Mouse (Mus musculus) neural tube, embryonic 12.5 days (tissue): ENCODE results near the gene Prss40. TPM values are rescaled to one million over a fixed set of nuclear protein-coding genes. Genes with fewer than 3 reads are reported as not detected.
"Not testable (repeated sequence)": the region's sequence is repeated elsewhere in the genome, so short reads cannot be mapped to it uniquely, and the experiment has no call there.

Experiments
- ATAC-seq: fragments of 200-750 bp; cut with Nextera tagmentation; 2 replicates; pipeline ENCODE4 v1.8.0; 2017; ENCODE audit warnings: low read depth, mild to moderate bottlenecking, moderate TSS enrichment, moderate library complexity; ENCODE audit not compliant: low FRiP score
- H3K27ac ChIP-seq: fragments of 300-500 bp; sonication (generic); 2 replicates; pipeline ENCODE4 v1.5.1; 2016
- H3K27me3 ChIP-seq: fragments of 300-500 bp; sonication (generic); replicated peaks from 2 replicates; pipeline ENCODE4 v1.6.1; 2016; ENCODE audit warnings: mild to moderate bottlenecking
- H3K36me3 ChIP-seq: fragments of 300-500 bp; sonication (generic); 2 replicates; pipeline ENCODE4 v1.6.1; 2016; ENCODE audit warnings: mild to moderate bottlenecking
- H3K4me1 ChIP-seq: fragments of 300-500 bp; sonication (generic); 2 replicates; pipeline ENCODE4 v1.6.1; 2016
- H3K4me2 ChIP-seq: fragments of 300-500 bp; sonication (generic); replicated peaks from 2 replicates; pipeline ENCODE4 v1.6.1; 2016; ENCODE audit warnings: mild to moderate bottlenecking
- H3K4me3 ChIP-seq: fragments of 300-500 bp; sonication (generic); 2 replicates; pipeline ENCODE4 v1.5.1; 2016
- H3K9ac ChIP-seq: fragments of 300-500 bp; sonication (generic); 2 replicates; pipeline ENCODE4 v1.6.1; 2016; ENCODE audit warnings: mild to moderate bottlenecking
- H3K9me3 ChIP-seq: fragments of 300-500 bp; sonication (generic); 2 replicates; pipeline ENCODE4 v1.6.1; 2016; ENCODE audit warnings: mild to moderate bottlenecking
- WGBS: fragments of 180-500 bp; shearing (Covaris S2); methylation state at CpG from one replicate; pipeline ENCODE4 v1.1.7; 2016; 5-methylcytosine and 5-hydroxymethylcytosine counted together
- polyA plus RNA-seq: library from polyadenylated mRNA; unstranded; fragments of >200 nt; fragmentation: Nextera tagmentation; extraction: Ambion mirVana; gene quantifications from 2 replicates; pipeline ENCODE4 v1.2.1, GENCODE M21; 2016

Gene Prss40
- polyA plus RNA-seq, 1 experiment from 2014 or later = not detected

- H3K27ac ChIP-seq = no peak overlapping the region
- H3K9me3 ChIP-seq = no peaks in the 10 kb centered on the region
- no peaks in the 10 kb centered on the region for H3K4me1 ChIP-seq
- no peaks in the 10 kb centered on the region for H3K27me3 ChIP-seq
- 78% methylated on average over 6 of the region's 6 CpGs for WGBS
- H3K4me3 ChIP-seq = no peak overlapping the region
- no peak for ATAC-seq
- no peaks in the 10 kb centered on the region for H3K36me3 ChIP-seq
- no peak overlapping the region for H3K4me2 ChIP-seq
- no peak overlapping the region for H3K9ac ChIP-seq
Observed at GRCm38 (mm10) chr1:34571431-34571830, 10.7 kb upstream of the Prss40 start.

GRCm38 (mm10) chr1:34569876-34570275 is 9.1 kb upstream of the Prss40 start:
- Histone ChIP-seq H3K27me3 (no peaks in the 10 kb centered on the region), H3K9me3 (no peaks in the 10 kb centered on the region), H3K9ac (no peak overlapping the region), H3K4me3 (no peak overlapping the region), H3K4me1 (no peaks in the 10 kb centered on the region), H3K36me3 (no peaks in the 10 kb centered on the region), H3K27ac (no peak overlapping the region), H3K4me2 (no peak overlapping the region)
- 83% methylated on average over 2 of the region's 2 CpGs for WGBS
- ATAC-seq = no peak

GRCm38 (mm10) chr1:34568120-34568519 is 7.4 kb upstream of the Prss40 start:
- Histone ChIP-seq H3K4me3 (no peak overlapping the region), H3K9ac (no peak overlapping the region), H3K27ac (no peak overlapping the region), H3K27me3 (no peaks in the 10 kb centered on the region), H3K4me2 (no peak overlapping the region), H3K36me3 (no peaks in the 10 kb centered on the region), H3K9me3 (no peaks in the 10 kb centered on the region), H3K4me1 (no peaks in the 10 kb centered on the region)
- ATAC-seq = no peak
- 97% methylated on average over 2 of the region's 2 CpGs for WGBS

GRCm38 (mm10) chr1:34564383-34565045 is 3.8 kb upstream of the Prss40 start:
- no peak overlapping the region for H3K4me2 ChIP-seq
- no peak for ATAC-seq
- H3K4me1 ChIP-seq = no peaks in the 10 kb centered on the region
- no peak overlapping the region for H3K9ac ChIP-seq
- no peaks in the 10 kb centered on the region for H3K9me3 ChIP-seq
- H3K36me3 ChIP-seq = no peaks in the 10 kb centered on the region
- H3K27ac ChIP-seq = no peak overlapping the region
- H3K27me3 ChIP-seq = no peaks in the 10 kb centered on the region
- no peak overlapping the region for H3K4me3 ChIP-seq
- WGBS = 85% methylated on average over 8 of the region's 8 CpGs

GRCm38 (mm10) chr1:34554275-34554674 is 6.5 kb downstream of the Prss40 start:
- Histone ChIP-seq H3K27me3 (no peaks in the 10 kb centered on the region), H3K9me3 (no peaks in the 10 kb centered on the region), H3K4me1 (no peaks in the 10 kb centered on the region), H3K9ac (no peak overlapping the region), H3K27ac (no peak overlapping the region), H3K4me3 (no peak overlapping the region), H3K36me3 (no peaks in the 10 kb centered on the region), H3K4me2 (no peak overlapping the region)
- no peak for ATAC-seq
- 90% methylated on average over 7 of the region's 7 CpGs for WGBS

- Histone ChIP-seq H3K27ac (no peak overlapping the region), H3K9me3 (no peaks in the 10 kb centered on the region), H3K4me3 (no peak overlapping the region), H3K4me2 (no peak overlapping the region), H3K27me3 (no peaks in the 10 kb centered on the region), H3K36me3 (no peaks in the 10 kb centered on the region), H3K4me1 (no peaks in the 10 kb centered on the region), H3K9ac (no peak overlapping the region)
- ATAC-seq = no peak
- WGBS = 78% methylated on average over 1 of the region's 1 CpGs
Observed at GRCm38 (mm10) chr1:34553690-34554089, 7.1 kb downstream of the Prss40 start.

- H3K27me3 ChIP-seq = no peaks in the 10 kb centered on the region
- WGBS = 78% methylated on average over 1 of the region's 1 CpGs
- no peak overlapping the region for H3K9ac ChIP-seq
- no peak overlapping the region for H3K27ac ChIP-seq
- no peak for ATAC-seq
- H3K4me2 ChIP-seq = no peak overlapping the region
- H3K4me3 ChIP-seq = no peak overlapping the region
- H3K9me3 ChIP-seq = no peaks in the 10 kb centered on the region
- no peaks in the 10 kb centered on the region for H3K36me3 ChIP-seq
- no peaks in the 10 kb centered on the region for H3K4me1 ChIP-seq
Observed at GRCm38 (mm10) chr1:34547074-34547473, 13.7 kb downstream of the Prss40 start.

GRCm38 (mm10) chr1:34536767-34537485 is 23.8 kb downstream of the Prss40 start:
- WGBS = 4% methylated on average over 16 of the region's 16 CpGs
- Histone ChIP-seq H3K27ac (no peak overlapping the region), H3K36me3 (no peaks in the 10 kb centered on the region), H3K27me3 (peaks cover 32% of the 10 kb centered on the region), H3K4me2 (peak overlapping the region; percentile 39), H3K4me1 (peaks cover 9% of the 10 kb centered on the region), H3K4me3 (peak overlapping the region; percentile 7; the same call in 1 of the 2 replicates), H3K9me3 (no peaks in the 10 kb centered on the region), H3K9ac (no peak overlapping the region)
- peak; percentile 44 for ATAC-seq

GRCm38 (mm10) chr1:34536291-34536766 is 24.4 kb downstream of the Prss40 start:
- Histone ChIP-seq H3K4me1 (peaks cover 9% of the 10 kb centered on the region), H3K9me3 (no peaks in the 10 kb centered on the region), H3K4me3 (peak overlapping the region; percentile 7; the same call in 1 of the 2 replicates), H3K36me3 (no peaks in the 10 kb centered on the region), H3K9ac (no peak overlapping the region), H3K4me2 (peak overlapping the region; percentile 39), H3K27ac (no peak overlapping the region), H3K27me3 (peaks cover 32% of the 10 kb centered on the region)
- under 1% methylated on average over 14 of the region's 14 CpGs for WGBS
- no peak for ATAC-seq

GRCm38 (mm10) chr1:34535043-34535698 is 25.6 kb downstream of the Prss40 start, which contains the start of gene Cfc1:
TSS of gene Cfc1 (plus strand) at chr1:34535648.
- not testable (repeated sequence) for ATAC-seq, H3K4me1 ChIP-seq, H3K9ac ChIP-seq, H3K27ac ChIP-seq, H3K4me3 ChIP-seq, H3K9me3 ChIP-seq, H3K36me3 ChIP-seq
- WGBS = 38% methylated on average over 7 of the region's 7 CpGs
- peaks cover 32% of the 10 kb centered on the region for H3K27me3 ChIP-seq
- peak within 1 kb of the TSS; percentile 39 for H3K4me2 ChIP-seq

- H3K4me2 ChIP-seq, H3K9ac ChIP-seq, H3K9me3 ChIP-seq, ATAC-seq, H3K27ac ChIP-seq, H3K4me1 ChIP-seq, H3K36me3 ChIP-seq, H3K4me3 ChIP-seq: not testable (repeated sequence)
- peaks cover 32% of the 10 kb centered on the region for H3K27me3 ChIP-seq
- WGBS = 61% methylated on average over 3 of the region's 3 CpGs
Observed at GRCm38 (mm10) chr1:34534574-34534973, 26.2 kb downstream of the Prss40 start.

- Histone ChIP-seq H3K9ac (no peak overlapping the region), H3K4me3 (no peak overlapping the region), H3K9me3 (no peaks in the 10 kb centered on the region), H3K36me3 (no peaks in the 10 kb centered on the region), H3K4me1 (no peaks in the 10 kb centered on the region), H3K4me2 (no peak overlapping the region), H3K27ac (no peak overlapping the region), H3K27me3 (no peaks in the 10 kb centered on the region)
- no peak for ATAC-seq
- WGBS = 85% methylated on average over 3 of the region's 3 CpGs
Observed at GRCm38 (mm10) chr1:34523647-34524046, 37.1 kb downstream of the Prss40 start.
